Mouse (Mus musculus): Measurements from ENCODE around the gene Gdf3. TPM values are rescaled to one million over a fixed set of nuclear protein-coding genes. Genes with fewer than 3 reads are reported as not detected.
A peak's percentile ranks its signal among the peaks of the same experiment; 100 is the strongest.
"Not testable (repeated sequence)": the region's sequence is repeated elsewhere in the genome, so short reads cannot be mapped to it uniquely, and the experiment has no call there.

Gdf3 gene
- polyA plus RNA-seq (2014; fragmentation: Nextera tagmentation; extraction: Ambion mirVana) = 0.13 TPM in 1 of 2 replicates, not detected in the other

GRCm38 (mm10) chr6:122609771-122610170 lies at the start of gene Gdf3:
Gene Gdf3 (minus strand): TSS chr6:122610087.
- H3K36me3 ChIP-seq (ENCODE audit: control insufficient read depth, insufficient read depth, low read length) = no peaks in the 10 kb centered on the region
- no peaks in the 10 kb centered on the region for H3K9me3 ChIP-seq (ENCODE audit: control insufficient read depth, low read length)
- H3K27me3 ChIP-seq (ENCODE audit: control insufficient read depth, insufficient read depth, low read length) = no peaks in the 10 kb centered on the region
- H3K27ac ChIP-seq (replicated peaks; ENCODE audit: low read depth, low read length) = no peak within 1 kb of the TSS
- DNase-seq (no peak), ATAC-seq (ENCODE audit: low FRiP score, low TSS enrichment) (no peak)
- WGBS = 69% methylated on average over 14 of the region's 14 CpGs
- H3K4me1 ChIP-seq (ENCODE audit: control insufficient read depth, insufficient read depth, low read length) = no peaks in the 10 kb centered on the region
- no peak within 1 kb of the TSS for H3K4me2 ChIP-seq (ENCODE audit: low read length)
- H3K4me3 ChIP-seq (replicated peaks; ENCODE audit: low read depth, low read length) = no peak within 1 kb of the TSS
- no peak within 1 kb of the TSS for H3K9ac ChIP-seq (replicated peaks; ENCODE audit: low read length)

GRCm38 (mm10) chr6:122659567-122659966 lies 49.7 kb upstream of the Gdf3 start:
- no peak overlapping the region for H3K27ac ChIP-seq (replicated peaks; ENCODE audit: low read depth, low read length)

DNA sequence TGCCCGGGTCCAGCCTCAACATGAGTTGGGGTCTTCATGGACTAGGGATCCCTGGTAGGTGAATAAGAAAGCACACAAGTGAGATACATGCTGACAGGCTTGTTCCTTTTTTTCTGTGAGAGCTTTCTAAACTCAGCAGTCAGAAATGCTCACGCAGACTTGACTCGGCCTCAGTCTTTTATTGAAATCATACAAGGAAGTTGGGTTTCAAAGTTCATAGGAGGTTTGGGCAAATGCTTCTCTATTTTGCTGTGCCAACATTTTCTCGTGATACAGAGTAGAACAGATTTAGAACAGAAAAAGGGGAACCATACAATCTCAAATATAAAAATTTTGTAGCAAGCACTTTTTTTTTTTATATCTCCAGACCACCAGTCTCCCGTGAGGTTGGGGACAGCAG lies 47.7 kb upstream of the Gdf3 start:
- Histone ChIP-seq H3K4me1 (ENCODE audit: control insufficient read depth, insufficient read depth, low read length) (no peaks in the 10 kb centered on the region), H3K9ac (replicated peaks; ENCODE audit: low read length) (no peak overlapping the region), H3K27ac (replicated peaks; ENCODE audit: low read depth, low read length) (no peak overlapping the region), H3K27me3 (ENCODE audit: control insufficient read depth, insufficient read depth, low read length) (no peaks in the 10 kb centered on the region), H3K36me3 (ENCODE audit: control insufficient read depth, insufficient read depth, low read length) (no peaks in the 10 kb centered on the region), H3K9me3 (ENCODE audit: control insufficient read depth, low read length) (no peaks in the 10 kb centered on the region), H3K4me3 (replicated peaks; ENCODE audit: low read depth, low read length) (no peak overlapping the region), H3K4me2 (ENCODE audit: low read length) (no peak overlapping the region)
- 90% methylated on average over 5 of the region's 5 CpGs for WGBS
- DNase-seq (no peak), ATAC-seq (ENCODE audit: low FRiP score, low TSS enrichment) (no peak)

More at GRCm38 (mm10) chr6:122659567-122659966, 49.7 kb upstream of the Gdf3 start:
- no peaks in the 10 kb centered on the region for H3K36me3 ChIP-seq (ENCODE audit: control insufficient read depth, insufficient read depth, low read length)
- H3K27me3 ChIP-seq (ENCODE audit: control insufficient read depth, insufficient read depth, low read length) = no peaks in the 10 kb centered on the region
- DNase-seq (peak; percentile 54), ATAC-seq (ENCODE audit: low FRiP score, low TSS enrichment) (no peak)
- no peaks in the 10 kb centered on the region for H3K4me1 ChIP-seq (ENCODE audit: control insufficient read depth, insufficient read depth, low read length)
- H3K9me3 ChIP-seq (ENCODE audit: control insufficient read depth, low read length) = no peaks in the 10 kb centered on the region
- no peak overlapping the region for H3K4me3 ChIP-seq (replicated peaks; ENCODE audit: low read depth, low read length)
- H3K9ac ChIP-seq (replicated peaks; ENCODE audit: low read length) = no peak overlapping the region
- no peak overlapping the region for H3K4me2 ChIP-seq (ENCODE audit: low read length)
- 21% methylated on average over 7 of the region's 7 CpGs for WGBS

GRCm38 (mm10) chr6:122654301-122654700 lies 44.4 kb upstream of the Gdf3 start:
- Histone ChIP-seq H3K27ac (replicated peaks; ENCODE audit: low read depth, low read length) (no peak overlapping the region), H3K9ac (replicated peaks; ENCODE audit: low read length) (no peak overlapping the region), H3K9me3 (ENCODE audit: control insufficient read depth, low read length) (no peaks in the 10 kb centered on the region), H3K4me2 (ENCODE audit: low read length) (no peak overlapping the region), H3K27me3 (ENCODE audit: control insufficient read depth, insufficient read depth, low read length) (no peaks in the 10 kb centered on the region), H3K4me3 (replicated peaks; ENCODE audit: low read depth, low read length) (no peak overlapping the region), H3K4me1 (ENCODE audit: control insufficient read depth, insufficient read depth, low read length) (no peaks in the 10 kb centered on the region), H3K36me3 (ENCODE audit: control insufficient read depth, insufficient read depth, low read length) (no peaks in the 10 kb centered on the region)
- no peak for DNase-seq
- ATAC-seq (ENCODE audit: low FRiP score, low TSS enrichment) = no peak
- WGBS = 88% methylated on average over 6 of the region's 6 CpGs

GRCm38 (mm10) chr6:122650398-122650980 lies 40.6 kb upstream of the Gdf3 start:
- 74% methylated on average over 5 of the region's 5 CpGs for WGBS
- ATAC-seq (ENCODE audit: low FRiP score, low TSS enrichment) (no peak), DNase-seq (no peak)
- Histone ChIP-seq H3K36me3 (ENCODE audit: control insufficient read depth, insufficient read depth, low read length) (no peaks in the 10 kb centered on the region), H3K27ac (replicated peaks; ENCODE audit: low read depth, low read length) (no peak overlapping the region), H3K27me3 (ENCODE audit: control insufficient read depth, insufficient read depth, low read length) (no peaks in the 10 kb centered on the region), H3K4me3 (replicated peaks; ENCODE audit: low read depth, low read length) (no peak overlapping the region), H3K4me1 (ENCODE audit: control insufficient read depth, insufficient read depth, low read length) (no peaks in the 10 kb centered on the region), H3K4me2 (ENCODE audit: low read length) (no peak overlapping the region), H3K9ac (replicated peaks; ENCODE audit: low read length) (no peak overlapping the region), H3K9me3 (ENCODE audit: control insufficient read depth, low read length) (no peaks in the 10 kb centered on the region)

DNA sequence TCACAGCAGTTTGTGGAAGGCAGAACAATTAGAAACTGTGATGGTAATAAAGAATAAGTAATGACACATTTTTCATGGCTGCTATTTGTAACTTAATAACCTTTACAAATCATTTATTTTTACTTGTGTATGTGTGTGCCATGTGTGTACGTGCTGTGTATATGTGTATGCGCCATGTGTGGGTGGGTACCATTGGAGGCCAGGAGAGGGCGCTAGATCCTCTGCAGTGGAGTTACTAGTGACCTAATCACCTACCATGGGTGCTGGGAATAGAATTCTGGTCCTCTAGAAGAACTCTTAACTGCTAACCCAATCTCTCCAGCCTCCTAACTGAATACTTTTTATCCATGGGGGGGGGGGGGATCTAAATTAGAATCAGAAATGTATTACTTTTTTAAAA lies 40.0 kb upstream of the Gdf3 start:
- no peaks in the 10 kb centered on the region for H3K9me3 ChIP-seq (ENCODE audit: control insufficient read depth, low read length)
- no peaks in the 10 kb centered on the region for H3K4me1 ChIP-seq (ENCODE audit: control insufficient read depth, insufficient read depth, low read length)
- 86% methylated on average over 3 of the region's 3 CpGs for WGBS
- no peak for DNase-seq
- H3K36me3 ChIP-seq (ENCODE audit: control insufficient read depth, insufficient read depth, low read length) = no peaks in the 10 kb centered on the region
- no peaks in the 10 kb centered on the region for H3K27me3 ChIP-seq (ENCODE audit: control insufficient read depth, insufficient read depth, low read length)
- H3K27ac ChIP-seq (replicated peaks; ENCODE audit: low read depth, low read length) = no peak overlapping the region
- no peak overlapping the region for H3K9ac ChIP-seq (replicated peaks; ENCODE audit: low read length)
- H3K4me2 ChIP-seq (ENCODE audit: low read length) = no peak overlapping the region
- no peak overlapping the region for H3K4me3 ChIP-seq (replicated peaks; ENCODE audit: low read depth, low read length)
- ATAC-seq (ENCODE audit: low FRiP score, low TSS enrichment) = no peak

DNA sequence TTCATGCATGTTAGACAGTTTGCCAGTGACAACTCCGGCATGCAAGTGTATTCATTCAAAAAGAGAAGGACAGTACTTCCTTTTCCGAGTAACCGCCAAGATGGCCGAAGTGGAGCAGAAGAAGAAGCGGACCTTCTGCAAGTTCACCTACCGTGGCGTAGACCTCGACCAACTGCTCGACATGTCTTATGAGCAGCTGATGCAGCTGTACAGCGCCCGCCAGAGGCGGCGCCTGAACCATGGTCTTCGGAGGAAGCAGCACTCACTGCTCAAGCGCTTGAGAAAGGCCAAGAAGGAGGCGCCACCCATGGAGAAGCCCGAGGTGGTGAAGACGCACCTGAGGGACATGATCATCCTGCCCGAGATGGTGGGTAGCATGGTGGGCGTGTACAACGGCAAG lies 34.3 kb upstream of the Gdf3 start:
- H3K4me2 ChIP-seq (ENCODE audit: low read length); H3K9me3 ChIP-seq (ENCODE audit: control insufficient read depth, low read length): not testable (repeated sequence)
- WGBS = 95% methylated on average over 21 of the region's 21 CpGs

DNA sequence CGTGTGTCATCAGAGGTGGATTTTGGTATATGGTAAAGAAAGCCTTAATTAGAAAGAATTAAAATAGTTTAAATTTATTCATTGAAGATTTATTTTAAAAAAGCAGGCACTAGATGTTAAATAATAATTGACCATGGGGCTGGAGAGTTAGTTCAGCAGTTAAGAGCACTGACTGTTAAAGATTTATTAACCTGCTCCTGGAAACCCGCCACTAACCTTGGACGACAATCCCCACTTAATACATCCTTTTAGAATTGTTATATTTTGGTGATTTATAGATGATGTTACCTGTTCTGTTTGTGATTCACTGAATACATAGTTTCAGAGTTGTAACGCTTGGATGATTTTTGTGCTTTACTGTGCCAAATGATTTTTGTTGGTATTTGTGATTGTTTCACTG lies 27.7 kb upstream of the Gdf3 start:
- H3K27ac ChIP-seq (replicated peaks; ENCODE audit: low read depth, low read length); ATAC-seq (ENCODE audit: low FRiP score, low TSS enrichment); H3K4me1 ChIP-seq (ENCODE audit: control insufficient read depth, insufficient read depth, low read length); H3K9me3 ChIP-seq (ENCODE audit: control insufficient read depth, low read length); H3K9ac ChIP-seq (replicated peaks; ENCODE audit: low read length); H3K4me3 ChIP-seq (replicated peaks; ENCODE audit: low read depth, low read length); H3K36me3 ChIP-seq (ENCODE audit: control insufficient read depth, insufficient read depth, low read length); DNase-seq; H3K4me2 ChIP-seq (ENCODE audit: low read length); H3K27me3 ChIP-seq (ENCODE audit: control insufficient read depth, insufficient read depth, low read length): not testable (repeated sequence)
- WGBS = 92% methylated on average over 4 of the region's 4 CpGs

More for the DNA sequence above, 34.3 kb upstream of the Gdf3 start:
- DNase-seq; H3K27me3 ChIP-seq (ENCODE audit: control insufficient read depth, insufficient read depth, low read length); H3K36me3 ChIP-seq (ENCODE audit: control insufficient read depth, insufficient read depth, low read length); H3K9ac ChIP-seq (replicated peaks; ENCODE audit: low read length); H3K27ac ChIP-seq (replicated peaks; ENCODE audit: low read depth, low read length); H3K4me1 ChIP-seq (ENCODE audit: control insufficient read depth, insufficient read depth, low read length); H3K4me3 ChIP-seq (replicated peaks; ENCODE audit: low read depth, low read length); ATAC-seq (ENCODE audit: low FRiP score, low TSS enrichment): not testable (repeated sequence)

GRCm38 (mm10) chr6:122636666-122637065 lies 26.8 kb upstream of the Gdf3 start:
- H3K4me3 ChIP-seq (replicated peaks; ENCODE audit: low read depth, low read length) = no peak overlapping the region
- H3K9me3 ChIP-seq (ENCODE audit: control insufficient read depth, low read length) = no peaks in the 10 kb centered on the region
- DNase-seq (no peak), ATAC-seq (ENCODE audit: low FRiP score, low TSS enrichment) (no peak)
- H3K27ac ChIP-seq (replicated peaks; ENCODE audit: low read depth, low read length) = no peak overlapping the region
- H3K9ac ChIP-seq (replicated peaks; ENCODE audit: low read length) = no peak overlapping the region
- H3K4me2 ChIP-seq (ENCODE audit: low read length) = no peak overlapping the region
- H3K36me3 ChIP-seq (ENCODE audit: control insufficient read depth, insufficient read depth, low read length) = no peaks in the 10 kb centered on the region
- no peaks in the 10 kb centered on the region for H3K4me1 ChIP-seq (ENCODE audit: control insufficient read depth, insufficient read depth, low read length)
- no peaks in the 10 kb centered on the region for H3K27me3 ChIP-seq (ENCODE audit: control insufficient read depth, insufficient read depth, low read length)
- 86% methylated on average over 3 of the region's 3 CpGs for WGBS

Data from midbrain, embryonic 14.5 days (tissue).